Mouse (Mus musculus) left cerebral cortex, postnatal 4 days (tissue): ENCODE data around the gene Hoxa5. TPM values are rescaled to one million over a fixed set of nuclear protein-coding genes. Genes with fewer than 3 reads are reported as not detected.

Experiments
- DNase-seq: peaks from one replicate; pipeline ENCODE4 v3.0.0-alpha.2; 2022
- intact Hi-C: fragments of 180-260 bp; cut with DNase I; formaldehyde crosslinking; loops from one replicate; pipeline ENCODE4 v1.15.1; 2025
- total RNA-seq, 2 experiments: library from RNA; stranded (reverse); gene quantifications; 2 replicates each; pipeline ENCODE4 v1.2.3; 2021

Hoxa5 gene
- total RNA-seq, 2 experiments from 2014 or later = not detected

DNA sequence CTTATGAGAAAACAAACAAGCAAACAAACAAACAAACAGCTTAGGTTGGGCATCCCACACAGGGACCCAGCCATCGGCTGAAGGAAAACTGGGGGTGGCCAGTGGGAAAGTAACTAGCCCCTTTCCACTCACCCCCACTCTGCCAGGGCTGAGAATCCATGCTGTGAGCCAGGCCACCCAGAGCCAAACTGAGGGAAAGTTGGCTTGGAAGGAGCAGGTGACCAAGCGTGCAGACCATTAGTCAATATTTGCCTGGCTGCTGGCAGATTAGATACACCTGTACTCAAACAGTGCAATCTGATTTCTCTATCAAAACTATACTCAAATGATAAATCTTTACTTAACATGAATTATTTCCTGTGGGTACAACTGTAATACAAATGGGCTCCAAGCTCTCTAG lies 22.4 kb downstream of the Hoxa5 start:
- DNase-seq = no peak
- intact Hi-C loops = no loop called here

DNA sequence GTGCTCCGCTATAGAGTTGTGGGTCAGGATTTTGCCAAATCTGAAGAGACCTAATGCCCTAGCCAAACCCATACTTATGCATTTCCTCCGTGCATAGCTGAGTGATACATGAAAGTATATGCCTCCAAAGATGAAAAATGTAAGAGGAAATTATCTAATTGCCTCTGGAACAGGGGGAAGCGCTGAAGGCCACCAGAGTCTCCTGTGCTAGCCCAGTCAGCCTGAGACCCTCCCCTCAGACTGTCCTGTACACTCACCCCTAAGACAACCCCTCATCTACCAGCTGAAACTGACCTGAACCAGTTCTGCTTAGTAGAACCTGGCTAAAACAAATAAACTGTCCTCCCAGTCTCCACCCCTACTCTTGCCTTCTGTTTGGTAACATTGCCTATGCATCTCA lies 23.7 kb downstream of the Hoxa5 start:
- DNase-seq = no peak
- intact Hi-C loops = no loop called here

DNA sequence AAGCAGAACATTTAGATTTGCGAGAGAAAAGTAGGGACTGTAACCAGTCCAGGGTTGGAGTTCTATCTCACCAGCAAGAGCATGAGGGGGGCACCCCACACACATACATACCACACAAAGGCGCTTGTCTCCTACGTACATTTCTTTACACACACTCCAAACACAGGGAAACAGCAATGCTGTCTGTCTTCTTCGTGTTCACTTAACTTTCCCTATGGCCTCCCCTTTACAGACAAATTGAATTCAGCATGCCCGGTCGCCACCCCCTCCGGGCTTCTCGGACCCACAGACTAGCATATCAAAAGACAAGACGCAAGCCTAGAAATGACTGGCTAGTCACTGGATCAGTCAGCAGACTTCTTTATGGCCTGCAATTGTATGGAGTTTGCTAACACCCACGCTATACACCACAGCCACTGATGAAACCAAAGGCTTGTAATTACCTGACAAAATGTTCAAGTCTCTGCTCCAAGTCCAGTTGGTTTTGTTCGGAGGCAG lies 24.1 kb downstream of the Hoxa5 start:
- no peak for DNase-seq
- intact Hi-C loops = no loop called here

DNA sequence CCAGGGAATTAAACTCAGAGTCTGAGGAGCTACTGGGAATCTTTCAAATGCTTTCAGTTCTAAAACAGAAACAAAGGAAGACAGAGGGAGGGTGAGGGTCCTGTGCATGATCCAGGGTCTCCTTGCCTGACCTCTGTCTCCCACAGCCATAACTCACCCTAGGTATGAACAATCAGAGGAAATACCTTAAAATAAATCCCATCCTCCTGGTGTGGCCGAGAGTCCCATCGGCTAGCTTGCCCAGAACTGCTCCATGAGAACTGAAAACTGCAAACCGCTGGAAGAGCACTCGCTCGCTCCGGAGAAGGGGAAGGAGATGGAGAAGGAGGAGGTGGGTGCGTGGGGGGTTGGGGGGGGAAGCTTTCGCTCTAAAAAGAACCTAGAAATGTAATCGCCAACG lies 24.7 kb downstream of the Hoxa5 start:
- intact Hi-C loops = no loop called here
- DNase-seq = no peak

GRCm38 (mm10) chr6:52178918-52179665 lies 25.3 kb downstream of the Hoxa5 start:
- DNase-seq = no peak
- intact Hi-C loops = no loop called here

DNA sequence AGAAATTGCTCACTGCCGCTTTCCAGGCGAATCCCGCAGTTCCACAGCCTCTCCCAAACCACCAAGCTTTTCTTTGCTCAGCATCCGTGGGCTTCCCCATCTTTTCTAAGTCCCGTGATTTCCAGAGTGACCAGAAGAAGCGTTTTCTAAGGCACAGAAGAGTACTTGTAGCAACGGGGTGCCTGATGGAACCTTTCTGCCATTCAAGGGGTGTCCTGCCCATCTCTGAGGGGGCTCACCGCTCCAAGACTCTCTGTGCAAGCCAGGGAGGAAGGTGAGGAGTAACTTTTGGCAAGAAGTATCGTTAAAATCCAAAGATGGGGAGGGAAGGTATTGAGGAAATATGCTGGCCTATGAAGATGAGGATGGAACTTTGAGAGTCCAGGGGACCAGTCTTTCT lies 26.6 kb downstream of the Hoxa5 start:
- intact Hi-C loops = no loop called here
- no peak for DNase-seq

DNA sequence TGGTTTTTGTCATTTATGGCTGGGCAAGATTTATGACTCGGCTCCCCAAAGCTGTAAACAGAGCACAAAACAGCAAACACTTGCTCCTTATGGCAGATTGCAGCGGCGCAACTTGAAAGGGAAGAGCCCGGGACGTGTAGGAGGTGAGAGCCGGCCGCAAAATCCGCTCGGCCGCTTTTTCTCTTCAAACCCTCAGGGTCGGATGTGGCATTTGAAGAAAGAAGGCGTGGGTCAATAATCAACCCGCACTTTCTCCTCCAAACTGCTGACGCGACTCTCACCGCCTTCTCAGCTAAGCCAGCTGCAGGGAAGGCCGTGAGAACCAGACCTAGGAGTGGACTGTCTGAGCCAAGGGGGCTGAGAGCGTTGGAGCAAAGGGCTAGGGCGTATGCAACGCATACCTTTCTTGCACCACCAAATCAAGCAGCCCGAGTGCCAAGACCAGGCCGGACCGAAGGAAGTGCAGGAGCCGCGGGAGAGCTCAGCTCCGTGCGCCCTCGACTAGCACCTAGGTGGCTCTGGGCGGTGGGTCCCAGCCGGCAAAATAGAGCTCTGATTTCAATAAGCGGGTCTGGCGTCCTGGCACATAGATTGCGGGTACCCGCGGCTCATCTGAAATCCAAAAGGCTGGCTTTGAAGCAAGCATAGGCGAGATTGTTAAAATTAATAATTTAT lies 27.2 kb downstream of the Hoxa5 start, which contains the start of gene 5730596B20Rik:
Gene 5730596B20Rik (plus strand): TSS at position 438 of the 675 bp plus-strand sequence.
- DNase-seq = no peak
- intact Hi-C loops = no loop called here

GRCm38 (mm10) chr6:52176391-52176790 lies 28.0 kb downstream of the Hoxa5 start:
- no peak for DNase-seq
- intact Hi-C loops = no loop called here

GRCm38 (mm10) chr6:52175864-52176263 lies 28.5 kb downstream of the Hoxa5 start:
- intact Hi-C loops = no loop called here

DNA sequence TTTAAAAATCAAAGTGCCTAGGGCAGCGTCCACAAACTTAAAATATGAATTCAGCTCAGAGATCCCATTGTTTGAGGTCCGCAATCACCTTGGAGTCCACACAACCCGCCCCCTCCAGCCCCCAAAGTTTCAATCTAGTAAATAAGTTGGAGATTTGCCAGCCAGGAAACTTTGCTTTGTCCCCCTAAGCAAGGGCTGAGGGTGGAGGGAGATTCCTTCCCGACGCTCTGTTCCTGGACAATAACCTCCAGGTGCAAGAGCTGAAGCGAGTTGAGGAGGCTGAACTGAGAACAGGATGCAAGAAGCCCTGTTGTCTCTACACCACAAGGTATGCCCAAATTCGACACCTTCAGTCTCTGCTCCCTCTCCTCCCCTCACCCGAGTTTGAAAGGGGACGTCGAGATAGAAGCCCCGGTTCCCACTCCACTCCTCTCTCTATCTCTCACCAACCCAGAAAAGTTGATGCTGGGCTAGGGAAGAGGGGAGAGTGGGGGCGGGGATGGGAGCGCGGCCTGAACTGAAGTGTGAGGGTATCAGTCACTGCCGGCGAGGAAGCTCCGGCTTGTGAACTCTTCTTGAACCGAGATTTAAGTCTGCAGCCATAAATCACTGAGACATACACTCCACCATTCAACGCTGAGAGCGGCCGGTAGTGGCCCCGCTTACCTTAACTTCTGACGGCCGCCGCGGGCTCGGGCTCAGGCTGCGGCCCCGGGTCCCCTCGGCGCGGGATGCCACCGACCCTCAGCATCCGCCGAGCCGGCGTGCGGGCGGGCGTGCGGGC lies 29.2 kb downstream of the Hoxa5 start:
- DNase-seq = no peak
- intact Hi-C loops = no loop called here

More at GRCm38 (mm10) chr6:52175864-52176263, 28.5 kb downstream of the Hoxa5 start:
- no peak for DNase-seq

GRCm38 (mm10) chr6:52173648-52174047 lies 30.7 kb downstream of the Hoxa5 start:
- DNase-seq = no peak
- intact Hi-C loops = no loop called here

GRCm38 (mm10) chr6:52172501-52172900 lies 31.9 kb downstream of the Hoxa5 start:
- DNase-seq = peak; percentile 57
- intact Hi-C loops = no loop called here

GRCm38 (mm10) chr6:52171938-52172337 lies 32.4 kb downstream of the Hoxa5 start:
- intact Hi-C loops = no loop called here
- DNase-seq = no peak

DNA sequence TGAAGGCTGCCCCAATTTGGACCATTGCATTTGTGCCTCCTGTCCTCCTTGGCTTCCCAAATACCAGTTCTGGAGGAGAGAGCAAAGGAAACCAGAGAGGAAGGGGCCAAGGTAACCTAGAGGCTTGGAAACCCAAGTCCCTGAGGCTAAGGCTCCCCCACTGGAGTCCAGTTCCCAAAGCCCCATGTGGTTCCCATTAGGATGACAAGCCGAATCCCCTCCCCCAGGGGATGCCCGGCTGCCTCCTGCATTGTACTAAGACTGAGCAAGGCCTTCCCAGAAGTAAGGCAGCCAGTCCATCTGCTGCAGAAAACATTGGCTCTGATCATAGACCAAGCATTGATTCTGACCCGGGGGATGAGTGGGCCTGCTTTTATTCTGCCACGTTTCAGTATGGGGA lies 33.1 kb downstream of the Hoxa5 start:
- intact Hi-C loops = no loop called here

GRCm38 (mm10) chr6:52170898-52171223 lies 33.5 kb downstream of the Hoxa5 start:
- intact Hi-C loops = no loop called here
- DNase-seq = no peak

More for the DNA sequence above, 33.1 kb downstream of the Hoxa5 start:
- DNase-seq = no peak

- no peak for DNase-seq
- intact Hi-C loops = no loop called here
These were observed 34.1 kb downstream of the Hoxa5 start for GRCm38 (mm10) chr6:52170166-52170897.

DNA sequence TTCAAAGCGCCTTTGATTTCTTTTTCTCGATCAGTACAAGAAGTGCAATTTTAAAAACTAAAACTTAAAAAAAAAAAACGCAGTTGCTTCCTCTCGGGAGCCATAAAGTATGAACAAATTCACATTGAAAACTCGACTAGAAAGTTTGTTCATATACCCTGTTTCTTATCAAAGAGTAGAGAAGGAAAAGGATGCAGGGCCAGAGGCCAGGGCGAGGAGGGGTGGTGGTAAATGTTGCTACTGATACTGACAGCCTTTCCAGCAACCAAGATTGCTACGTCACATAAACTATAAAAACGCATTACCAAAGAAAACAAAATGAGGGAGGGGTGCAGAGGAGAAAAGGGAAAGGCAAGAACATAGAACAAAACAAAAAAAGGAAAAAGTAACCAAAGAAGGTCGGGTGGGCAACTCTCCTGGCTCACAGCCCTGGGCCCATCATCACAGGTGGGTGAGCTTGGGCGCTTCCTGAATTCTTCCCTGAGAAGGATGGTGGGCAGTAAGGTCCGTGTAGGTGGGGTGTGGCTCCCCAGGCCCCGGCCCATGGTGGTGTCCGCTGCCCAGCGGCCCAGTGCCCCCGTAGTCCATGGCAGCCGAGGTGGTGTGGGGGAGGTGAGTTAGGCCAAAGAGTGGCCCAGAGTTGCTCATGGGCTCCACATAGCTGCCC lies 34.8 kb downstream of the Hoxa5 start:
- intact Hi-C loops = no loop called here
- no peak for DNase-seq

- intact Hi-C loops = no loop called here
- DNase-seq = peak; percentile 51
These were observed 36.0 kb downstream of the Hoxa5 start for GRCm38 (mm10) chr6:52168191-52169055.

DNA sequence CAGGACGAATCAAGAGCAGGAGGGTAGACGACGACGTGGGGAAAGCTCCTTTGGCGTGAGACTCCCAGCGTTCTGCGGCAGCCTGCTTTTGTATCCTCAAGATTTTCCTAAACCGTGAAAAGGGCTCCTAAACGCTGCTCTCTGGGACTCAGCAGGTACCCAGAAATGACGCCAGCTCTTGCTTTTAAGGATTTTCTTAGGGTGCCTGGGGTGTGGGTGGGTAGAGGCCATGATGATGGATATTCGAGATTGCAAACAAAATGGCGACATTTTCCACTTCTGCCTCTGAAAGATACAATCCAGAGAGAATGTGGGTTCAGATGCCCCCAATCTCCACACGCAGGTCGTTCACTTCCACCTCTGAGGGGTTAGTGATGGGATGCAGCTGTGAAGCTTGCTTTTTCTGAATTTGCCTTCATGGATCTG lies 36.6 kb downstream of the Hoxa5 start:
- no peak for DNase-seq
- intact Hi-C loops = no loop called here
